Mouse (Mus musculus): ENCODE results near the gene 9430007A20Rik.

- no peak for TF ChIP-seq MAFK (IDR thresholded peaks at IDR 0.05; ENCODE audit: insufficient replicate concordance, low read length)
- no peak for TF ChIP-seq MYC (IDR thresholded peaks at IDR 0.05; ENCODE audit: low read depth, low read length)
- no peak for TF ChIP-seq CTCF (conservative IDR thresholded peaks at IDR 0.05 in 1 of 2, IDR thresholded peaks at IDR 0.05 in 1 of 2; ENCODE audit: low read depth in 2 of 2, low read length in 2 of 2)
- TF ChIP-seq MEF2A (IDR thresholded peaks at IDR 0.05; ENCODE audit: borderline replicate concordance, low read depth, low read length), result no peak
- no peak for TF ChIP-seq BHLHE40 (IDR thresholded peaks at IDR 0.05; ENCODE audit: low read depth, low read length)
- TF ChIP-seq SIN3A (IDR thresholded peaks at IDR 0.05; ENCODE audit: low read length), result no peak
Measured at GRCm38 (mm10) chr4:144544689-144545088, 25.1 kb downstream of the 9430007A20Rik start.
